Mouse (Mus musculus) midbrain, embryonic 11.5 days (tissue): ENCODE results near the gene Eef2. TPM values are rescaled to one million over a fixed set of nuclear protein-coding genes. Genes with fewer than 3 reads are reported as not detected.

Source experiments
- ATAC-seq: fragments of 200-750 bp; cut with Nextera tagmentation; 2 replicates; pipeline ENCODE4 v1.8.0; 2017; ENCODE audit warnings: moderate TSS enrichment, moderate library complexity; ENCODE audit not compliant: low FRiP score
- DNase-seq: peaks from one replicate; pipeline ENCODE4 v3.0.0; 2015; ENCODE audit warnings: low spot score; ENCODE audit errors: missing footprints
- H3K27ac ChIP-seq: fragments of 300-500 bp; sonication (generic); 2 replicates; pipeline ENCODE4 v1.5.1; 2014; ENCODE audit warnings: low read depth, low read length
- H3K27me3 ChIP-seq: fragments of 300-500 bp; sonication (generic); 2 replicates; pipeline ENCODE4 v1.6.1; 2014; ENCODE audit warnings: mild to moderate bottlenecking, low read length, moderate library complexity, mixed read lengths; ENCODE audit not compliant: control insufficient read depth, insufficient read depth
- H3K36me3 ChIP-seq: fragments of 300-500 bp; sonication (generic); 2 replicates; pipeline ENCODE4 v1.6.1; 2014; ENCODE audit warnings: mild to moderate bottlenecking, low read length, moderate library complexity, mixed read lengths; ENCODE audit not compliant: control insufficient read depth, insufficient read depth
- H3K4me1 ChIP-seq: fragments of 300-500 bp; sonication (generic); 2 replicates; pipeline ENCODE4 v1.6.1; 2014; ENCODE audit warnings: low read length; ENCODE audit not compliant: control insufficient read depth, insufficient read depth
- H3K4me2 ChIP-seq: fragments of 300-500 bp; sonication (generic); 2 replicates; pipeline ENCODE4 v1.6.1; 2014; ENCODE audit warnings: mild to moderate bottlenecking, moderate library complexity
- H3K4me3 ChIP-seq: fragments of 300-500 bp; sonication (generic); 2 replicates; pipeline ENCODE4 v1.5.1; 2014; ENCODE audit warnings: low read depth, low read length
- H3K9ac ChIP-seq: fragments of 300-500 bp; sonication (generic); 2 replicates; pipeline ENCODE4 v1.6.1; 2014; ENCODE audit warnings: low read length
- H3K9me3 ChIP-seq: fragments of 300-500 bp; sonication (generic); 2 replicates; pipeline ENCODE4 v1.6.1; 2016; ENCODE audit warnings: low read length; ENCODE audit not compliant: control insufficient read depth
- WGBS: fragments of 180-500 bp; shearing (Covaris S2); extraction: QIAGEN DNeasy Blood & Tissue Kit; methylation state at CpG from one replicate; pipeline ENCODE4 v1.1.7; 2014; 5-methylcytosine and 5-hydroxymethylcytosine counted together
- polyA plus RNA-seq: library from polyadenylated mRNA; unstranded; fragments of >200 nt; fragmentation: Nextera tagmentation; extraction: Ambion mirVana; gene quantifications from 2 replicates; pipeline ENCODE4 v1.2.1, GENCODE M21; 2014

The Eef2 gene
- polyA plus RNA-seq, 1 experiment from 2014 or later = 422 TPM

DNA sequence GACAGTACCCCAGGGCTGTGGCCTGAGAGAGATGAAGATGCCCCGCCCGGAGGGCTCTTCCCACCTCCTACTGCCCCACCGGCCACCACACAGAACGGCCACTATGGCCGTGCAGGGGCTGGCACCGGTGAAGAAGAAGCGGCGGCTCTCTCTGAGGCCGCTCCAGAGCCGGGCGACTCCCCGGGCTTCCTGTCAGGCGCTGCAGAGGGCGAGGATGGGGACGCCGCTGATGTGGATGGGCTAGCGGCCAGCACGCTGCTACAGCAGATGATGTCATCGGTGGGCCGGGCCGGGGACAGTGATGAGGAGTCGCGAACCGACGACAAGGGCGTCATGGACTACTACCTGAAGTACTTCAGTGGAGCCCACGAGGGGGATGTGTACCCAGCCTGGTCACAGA, 31.8 kb upstream of the Eef2 start:
- WGBS = 96% methylated on average over 27 of the region's 27 CpGs
- Histone ChIP-seq H3K9me3 (no peaks in the 10 kb centered on the region), H3K4me1 (peaks cover 17% of the 10 kb centered on the region), H3K36me3 (peaks cover 42% of the 10 kb centered on the region), H3K9ac (no peak overlapping the region), H3K27ac (no peak overlapping the region), H3K27me3 (no peaks in the 10 kb centered on the region), H3K4me3 (no peak overlapping the region), H3K4me2 (no peak overlapping the region)
- DNase-seq (no peak), ATAC-seq (no peak)

- Histone ChIP-seq H3K4me3 (no peak overlapping the region), H3K36me3 (peaks cover 42% of the 10 kb centered on the region)
- no peak for DNase-seq
These were observed 31.1 kb upstream of the Eef2 start for GRCm38 (mm10) chr10:81145307-81145706.

GRCm38 (mm10) chr10:81145778-81146177, 30.7 kb upstream of the Eef2 start:
- H3K4me1 ChIP-seq = peaks cover 8% of the 10 kb centered on the region
- DNase-seq (no peak), ATAC-seq (no peak)
- no peaks in the 10 kb centered on the region for H3K27me3 ChIP-seq
- H3K9me3 ChIP-seq = no peaks in the 10 kb centered on the region
- H3K4me2 ChIP-seq = no peak overlapping the region
- 90% methylated on average over 7 of the region's 7 CpGs for WGBS
- no peak overlapping the region for H3K4me3 ChIP-seq
- no peak overlapping the region for H3K9ac ChIP-seq
- no peak overlapping the region for H3K27ac ChIP-seq
- H3K36me3 ChIP-seq = peaks cover 42% of the 10 kb centered on the region

More at GRCm38 (mm10) chr10:81145307-81145706, 31.1 kb upstream of the Eef2 start:
- no peak overlapping the region for H3K9ac ChIP-seq
- H3K4me2 ChIP-seq = no peak overlapping the region
- WGBS = 90% methylated on average over 6 of the region's 6 CpGs
- peaks cover 12% of the 10 kb centered on the region for H3K4me1 ChIP-seq
- no peaks in the 10 kb centered on the region for H3K9me3 ChIP-seq
- H3K27ac ChIP-seq = no peak overlapping the region
- no peaks in the 10 kb centered on the region for H3K27me3 ChIP-seq
- ATAC-seq = no peak

DNA sequence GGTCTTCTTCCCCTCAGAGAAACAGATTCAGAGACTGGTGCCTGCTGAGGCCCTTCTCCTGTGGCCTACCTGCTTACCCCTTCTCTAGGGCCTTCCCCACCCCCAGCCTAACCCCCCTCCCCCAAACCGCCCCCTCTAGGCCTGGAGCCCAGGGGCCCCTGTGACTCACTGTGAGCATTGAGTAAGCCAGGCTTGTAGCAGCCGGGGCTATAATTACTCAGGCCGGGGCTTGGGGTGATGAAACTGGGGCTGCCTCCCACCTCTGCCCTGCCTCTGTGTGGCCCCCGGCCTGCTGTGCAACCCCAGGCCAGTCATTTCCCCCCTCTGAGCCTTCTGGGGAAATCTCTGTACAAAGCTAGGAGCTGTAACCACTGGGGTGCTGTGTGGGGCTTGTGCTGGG, 30.1 kb upstream of the Eef2 start:
- no peak overlapping the region for H3K4me3 ChIP-seq
- H3K27ac ChIP-seq = no peak overlapping the region
- H3K4me1 ChIP-seq = peaks cover 4% of the 10 kb centered on the region; the same call in 1 of the 2 replicates
- ATAC-seq (no peak), DNase-seq (no peak)
- peaks cover 42% of the 10 kb centered on the region for H3K36me3 ChIP-seq
- WGBS = 86% methylated on average over 4 of the region's 4 CpGs
- H3K27me3 ChIP-seq = no peaks in the 10 kb centered on the region
- no peak overlapping the region for H3K4me2 ChIP-seq
- H3K9me3 ChIP-seq = no peaks in the 10 kb centered on the region
- no peak overlapping the region for H3K9ac ChIP-seq

DNA sequence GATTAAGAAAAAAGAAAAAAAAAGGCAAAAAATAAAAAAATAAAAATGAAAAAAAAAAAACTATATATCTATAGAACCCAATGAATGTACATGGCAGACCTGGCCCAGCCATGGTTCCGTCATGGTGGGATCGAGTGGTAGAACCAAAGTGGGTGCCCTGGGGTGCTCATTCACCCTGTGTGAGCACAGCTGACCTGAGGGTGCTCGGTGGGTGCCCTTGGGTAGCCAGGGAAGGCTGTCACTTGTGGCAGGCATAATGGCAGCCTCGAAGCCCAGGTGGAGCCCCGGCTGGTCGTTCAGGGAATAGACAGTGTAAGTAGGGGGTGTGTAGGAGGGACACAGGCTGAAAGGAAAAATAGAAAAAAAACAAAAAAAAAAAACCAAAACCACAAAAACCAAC, 25.2 kb upstream of the Eef2 start:
- Histone ChIP-seq H3K4me1 (no peaks in the 10 kb centered on the region), H3K9ac (no peak overlapping the region), H3K27ac (no peak overlapping the region), H3K4me2 (no peak overlapping the region), H3K9me3 (no peaks in the 10 kb centered on the region), H3K36me3 (peaks cover 36% of the 10 kb centered on the region), H3K4me3 (no peak overlapping the region), H3K27me3 (no peaks in the 10 kb centered on the region)
- WGBS = 78% methylated on average over 6 of the region's 6 CpGs
- DNase-seq = peak; percentile 84
- ATAC-seq = no peak

DNA sequence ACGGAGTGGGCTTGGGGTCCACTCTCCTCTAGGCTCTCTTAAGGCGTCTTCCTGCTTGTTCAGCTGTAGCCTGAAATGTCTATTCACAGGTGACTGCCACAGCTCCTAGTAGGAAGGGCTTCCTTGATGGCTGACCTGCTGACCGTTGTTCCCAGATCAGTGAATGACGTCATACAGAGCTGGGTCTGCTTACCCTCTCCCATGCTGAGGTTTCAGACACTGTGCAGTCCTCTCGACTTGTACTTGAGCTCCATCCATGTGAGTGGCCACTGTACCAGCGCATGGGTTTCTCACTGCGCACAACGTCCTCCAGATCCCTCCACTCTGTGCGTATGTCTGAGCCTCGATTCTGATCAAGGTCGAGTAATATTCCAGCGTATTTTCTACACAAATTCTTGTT, 23.8 kb upstream of the Eef2 start:
- Histone ChIP-seq H3K4me3 (no peak overlapping the region), H3K36me3 (peaks cover 44% of the 10 kb centered on the region), H3K9ac (no peak overlapping the region), H3K9me3 (no peaks in the 10 kb centered on the region), H3K4me2 (no peak overlapping the region), H3K27me3 (no peaks in the 10 kb centered on the region), H3K27ac (no peak overlapping the region), H3K4me1 (no peaks in the 10 kb centered on the region)
- ATAC-seq (no peak), DNase-seq (peak; percentile 84)
- 84% methylated on average over 12 of the region's 12 CpGs for WGBS

GRCm38 (mm10) chr10:81154313-81154712, 22.1 kb upstream of the Eef2 start:
- ATAC-seq = no peak
- Histone ChIP-seq H3K27ac (no peak overlapping the region), H3K4me3 (no peak overlapping the region), H3K9ac (no peak overlapping the region), H3K4me1 (no peaks in the 10 kb centered on the region), H3K9me3 (no peaks in the 10 kb centered on the region), H3K36me3 (peaks cover 33% of the 10 kb centered on the region), H3K4me2 (no peak overlapping the region), H3K27me3 (no peaks in the 10 kb centered on the region)
- DNase-seq = peak; percentile 76
- WGBS = 91% methylated on average over 12 of the region's 12 CpGs

- H3K9me3 ChIP-seq = no peaks in the 10 kb centered on the region
- no peak overlapping the region for H3K4me3 ChIP-seq
- 89% methylated on average over 6 of the region's 6 CpGs for WGBS
- no peak overlapping the region for H3K9ac ChIP-seq
- no peaks in the 10 kb centered on the region for H3K27me3 ChIP-seq
- DNase-seq (no peak), ATAC-seq (no peak)
- peaks cover 31% of the 10 kb centered on the region for H3K36me3 ChIP-seq
- no peaks in the 10 kb centered on the region for H3K4me1 ChIP-seq
- no peak overlapping the region for H3K4me2 ChIP-seq
- no peak overlapping the region for H3K27ac ChIP-seq
These were observed 21.7 kb upstream of the Eef2 start for GRCm38 (mm10) chr10:81154736-81155135.

DNA sequence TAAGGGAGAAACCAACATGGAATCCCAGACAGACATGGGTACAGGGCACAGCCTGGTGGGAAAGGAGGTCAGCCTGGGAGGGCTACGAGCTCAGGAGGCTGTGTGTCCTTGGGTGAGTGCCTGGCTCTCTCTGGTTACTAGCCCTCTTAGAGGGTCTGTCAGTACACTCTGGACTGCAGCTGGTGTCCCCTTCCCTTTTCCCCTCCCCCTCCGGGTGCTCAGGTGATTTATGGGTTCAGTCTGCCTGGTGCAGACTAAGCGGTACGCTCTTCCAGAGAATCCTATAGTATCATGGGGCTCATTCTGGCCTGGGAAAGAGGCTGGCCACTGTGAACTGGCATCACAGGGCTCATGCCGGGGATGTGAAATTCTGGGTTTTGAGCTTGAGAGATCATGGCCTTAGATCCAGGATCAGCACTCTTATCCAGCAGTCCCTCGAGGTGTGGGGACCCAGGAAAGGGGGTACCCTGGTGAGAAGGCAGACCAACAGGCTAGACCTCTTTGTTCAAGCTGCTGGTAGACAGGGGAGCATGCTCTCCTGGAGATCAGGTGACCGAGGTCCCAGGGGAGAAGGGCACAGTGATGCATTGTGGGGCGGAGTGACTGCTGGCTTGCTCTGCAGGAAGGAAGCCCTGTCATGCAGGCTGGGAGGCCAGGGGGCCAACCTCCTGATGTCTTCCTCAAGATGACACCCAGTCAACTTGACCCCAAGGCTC, 14.7 kb upstream of the Eef2 start:
- Histone ChIP-seq H3K9ac (no peak overlapping the region), H3K4me2 (no peak overlapping the region), H3K36me3 (peaks cover 25% of the 10 kb centered on the region), H3K27ac (no peak overlapping the region), H3K27me3 (no peaks in the 10 kb centered on the region), H3K9me3 (no peaks in the 10 kb centered on the region), H3K4me1 (peaks cover 5% of the 10 kb centered on the region), H3K4me3 (no peak overlapping the region)
- no peak for ATAC-seq
- DNase-seq = no peak
- 91% methylated on average over 8 of the region's 8 CpGs for WGBS
